Mouse (Mus musculus) thymus, adult 18-20 months (tissue): ENCODE results near the gene Narf.

Source experiments
- DNase-seq, 2 experiments: peaks; one replicate each; pipeline ENCODE4 v3.0.0; 2022; ENCODE audit warnings: mixed read lengths in 2 of 2

The Narf gene

GRCm38 (mm10) chr11:121236564-121237344, at the start of gene Narf:
Gene Narf, plus strand, starts transcription at chr11:121237253.
- DNase-seq = peak; percentile 99 to 100

GRCm38 (mm10) chr11:121189681-121190080, 47.4 kb upstream of the Narf start:
- DNase-seq = no peak

- no peak for DNase-seq
Observed at GRCm38 (mm10) chr11:121192742-121193141, 44.3 kb upstream of the Narf start.

GRCm38 (mm10) chr11:121193415-121193814, 43.6 kb upstream of the Narf start:
- DNase-seq = no peak

- no peak for DNase-seq
Observed at GRCm38 (mm10) chr11:121198622-121199021, 38.4 kb upstream of the Narf start.

- DNase-seq = no peak
Observed at GRCm38 (mm10) chr11:121199851-121200250, 37.2 kb upstream of the Narf start.

- DNase-seq = no peak
Observed at GRCm38 (mm10) chr11:121200781-121201180, 36.3 kb upstream of the Narf start.

GRCm38 (mm10) chr11:121201436-121202198, 35.4 kb upstream of the Narf start:
- no peak for DNase-seq

- no peak for DNase-seq
Observed at GRCm38 (mm10) chr11:121203859-121204160, 33.2 kb upstream of the Narf start.

GRCm38 (mm10) chr11:121204161-121205006, 32.7 kb upstream of the Narf start, which contains the start of the genes Hexdc and Ogfod3:
Gene Hexdc, plus strand, starts transcription at chr11:121204433.
Gene Ogfod3, minus strand, starts transcription at chr11:121204711.
- peak; percentile 88 to 93 for DNase-seq

GRCm38 (mm10) chr11:121216831-121217230, 20.2 kb upstream of the Narf start:
- no peak for DNase-seq

- DNase-seq = no peak
Observed at GRCm38 (mm10) chr11:121219776-121220175, 17.3 kb upstream of the Narf start.

GRCm38 (mm10) chr11:121220771-121221170, 16.3 kb upstream of the Narf start:
- no peak for DNase-seq

GRCm38 (mm10) chr11:121221321-121222010, 15.6 kb upstream of the Narf start:
- DNase-seq = no peak

GRCm38 (mm10) chr11:121228129-121229017, 8.7 kb upstream of the Narf start:
- peak; percentile 14 to 38 for DNase-seq

- peak; percentile 72 to 87 for DNase-seq
Observed at GRCm38 (mm10) chr11:121229018-121229439, 8.0 kb upstream of the Narf start, which contains the start of gene Cybc1. Gene Cybc1, minus strand, starts transcription at chr11:121229322.

- DNase-seq = no peak
Observed at GRCm38 (mm10) chr11:121231191-121231590, 5.9 kb upstream of the Narf start.

- no peak for DNase-seq
Observed at GRCm38 (mm10) chr11:121231628-121232291, 5.3 kb upstream of the Narf start.

GRCm38 (mm10) chr11:121232706-121233105, 4.3 kb upstream of the Narf start:
- DNase-seq = no peak

GRCm38 (mm10) chr11:121235475-121236238, 1.4 kb upstream of the Narf start:
- DNase-seq = peak; percentile 46 to 63
